Mouse (Mus musculus) erythroblast, embryonic 14.5 days (primary cell): Measurements from ENCODE around the gene Fpr3. TPM values are rescaled to one million over a fixed set of nuclear protein-coding genes. Genes with fewer than 3 reads are reported as not detected.

Source experiments
- H3K27me3 ChIP-seq: 2 replicates; pipeline ENCODE4 v1.6.1; 2012; ENCODE audit warnings: inconsistent platforms; ENCODE audit not compliant: control insufficient read depth
- H3K36me3 ChIP-seq: 2 replicates; pipeline ENCODE4 v1.6.1; 2012; ENCODE audit warnings: mild to moderate bottlenecking, inconsistent platforms; ENCODE audit not compliant: control insufficient read depth
- H3K4me1 ChIP-seq: 2 replicates; pipeline ENCODE4 v1.6.1; 2012; ENCODE audit warnings: inconsistent platforms; ENCODE audit not compliant: control insufficient read depth
- H3K4me3 ChIP-seq: replicated peaks from 2 replicates; pipeline ENCODE3; 2012; ENCODE audit warnings: moderate library complexity, mild to moderate bottlenecking, inconsistent platforms
- H3K9me3 ChIP-seq: 2 replicates; pipeline ENCODE4 v1.6.1; 2012; ENCODE audit warnings: low read length, inconsistent platforms, mixed read lengths; ENCODE audit not compliant: control insufficient read depth
- GATA1 ChIP-seq: IDR thresholded peaks from 2 replicates; pipeline ENCODE4 v1.6.1; 2012; ENCODE audit warnings: low read length, inconsistent platforms, mixed read lengths
- TAL1 ChIP-seq: IDR thresholded peaks from 3 replicates; pipeline ENCODE4 v1.6.1; 2012; ENCODE audit warnings: low read length, inconsistent platforms, mixed read lengths
- polyA plus RNA-seq: library from polyadenylated mRNA; stranded (reverse); fragments of >175 nt; gene quantifications from 2 replicates; pipeline ENCODE4 v1.2.3, GENCODE M21; 2012

Fpr3 gene
- polyA plus RNA-seq, 1 experiment = not detected

DNA sequence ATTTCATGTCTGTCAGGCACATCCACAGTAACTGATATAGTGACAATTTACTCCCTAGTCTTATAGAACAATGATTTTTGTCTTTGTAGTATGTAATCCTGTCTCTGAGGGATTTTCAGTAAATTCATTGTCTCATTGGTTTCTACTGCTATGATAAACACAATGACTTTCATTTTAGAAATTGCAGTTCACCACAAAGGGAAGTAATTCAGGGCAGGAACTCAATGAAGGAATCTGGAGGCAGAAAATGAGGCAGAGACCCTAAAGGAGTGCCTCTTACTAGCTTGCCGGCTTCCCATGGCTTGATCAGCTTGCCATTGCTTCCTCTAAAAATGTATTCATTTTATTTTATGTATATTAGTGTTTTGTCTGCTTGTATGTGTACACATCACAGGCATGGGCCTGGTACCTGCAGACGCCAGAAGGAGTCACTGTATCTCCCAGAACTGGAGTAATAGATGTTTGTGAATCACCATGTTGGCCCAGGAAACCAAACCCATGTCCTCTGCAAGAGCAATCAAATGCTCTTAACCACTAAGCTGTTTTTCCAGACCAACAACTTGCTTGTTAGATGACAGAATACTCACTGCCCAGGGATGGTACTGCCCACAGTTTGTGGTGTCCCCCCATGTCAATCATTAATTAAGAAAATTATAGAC, 16.6 kb upstream of the Fpr3 start:
- Histone ChIP-seq H3K4me1 (no peaks in the 10 kb centered on the region), H3K36me3 (no peaks in the 10 kb centered on the region), H3K4me3 (no peak overlapping the region), H3K27me3 (no peaks in the 10 kb centered on the region), H3K9me3 (no peaks in the 10 kb centered on the region)
- no peak for TF ChIP-seq TAL1
- no peak for TF ChIP-seq GATA1

DNA sequence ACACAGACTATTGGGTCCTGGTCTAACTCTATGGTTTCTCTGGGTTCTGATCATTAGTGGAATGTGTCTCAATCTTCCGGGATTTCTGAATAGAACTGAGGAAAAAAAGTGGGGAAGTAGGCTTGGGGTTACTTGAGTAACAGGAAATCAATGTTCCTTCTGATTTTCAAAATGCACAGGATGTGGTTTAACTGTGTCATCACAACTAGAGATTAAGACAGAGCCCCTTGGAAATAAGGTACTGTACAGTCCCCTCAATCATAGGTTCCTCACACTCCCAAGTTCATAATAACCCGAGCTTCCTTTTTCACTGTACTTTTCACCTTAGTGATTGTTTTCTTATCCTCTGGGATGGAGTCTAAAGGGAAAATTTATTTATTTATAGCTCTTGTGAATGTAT, 16.0 kb upstream of the Fpr3 start:
- H3K4me1 ChIP-seq = no peaks in the 10 kb centered on the region

GRCm38 (mm10) chr17:17879347-17879746, 8.3 kb upstream of the Fpr3 start:
- Histone ChIP-seq H3K4me3 (no peak overlapping the region), H3K27me3 (no peaks in the 10 kb centered on the region), H3K4me1 (no peaks in the 10 kb centered on the region), H3K36me3 (no peaks in the 10 kb centered on the region), H3K9me3 (no peaks in the 10 kb centered on the region)
- TF ChIP-seq TAL1 = no peak
- TF ChIP-seq GATA1 = no peak

More for the DNA sequence above, 16.0 kb upstream of the Fpr3 start:
- TF ChIP-seq TAL1 (no peak), GATA1 (no peak)
- Histone ChIP-seq H3K9me3 (no peaks in the 10 kb centered on the region), H3K4me3 (no peak overlapping the region), H3K36me3 (no peaks in the 10 kb centered on the region), H3K27me3 (no peaks in the 10 kb centered on the region)

- TF ChIP-seq TAL1 (no peak), GATA1 (no peak)
Observed at GRCm38 (mm10) chr17:17882672-17883071, 5.0 kb upstream of the Fpr3 start.

DNA sequence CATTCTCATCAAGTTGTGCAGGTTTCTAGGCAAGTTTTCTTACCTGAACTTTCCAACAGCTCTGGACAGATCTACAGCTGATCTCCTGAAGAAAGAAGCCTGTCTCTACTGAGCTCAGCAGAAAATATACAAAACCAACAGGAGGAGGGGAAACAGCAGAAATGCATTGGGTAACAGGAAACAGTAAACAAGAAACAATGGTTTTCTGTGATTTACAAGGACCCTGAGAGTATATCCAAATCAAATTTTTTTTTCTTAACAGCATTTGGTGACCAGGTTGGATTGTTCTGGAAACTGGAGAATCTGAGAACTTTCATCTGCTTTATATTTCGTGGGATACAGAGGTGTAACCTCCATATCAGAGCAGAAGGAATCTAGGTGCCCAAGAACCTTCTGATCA, 3.8 kb upstream of the Fpr3 start, which contains the start of gene Fpr1:
Gene Fpr1 (minus strand): TSS at position 101 of the 400 bp plus-strand sequence.
- H3K27me3 ChIP-seq = no peaks in the 10 kb centered on the region
- H3K4me3 ChIP-seq = no peak within 1 kb of the TSS
- no peaks in the 10 kb centered on the region for H3K36me3 ChIP-seq
- TF ChIP-seq GATA1 (no peak), TAL1 (no peak)
- H3K9me3 ChIP-seq = no peaks in the 10 kb centered on the region
- H3K4me1 ChIP-seq = no peaks in the 10 kb centered on the region

More at GRCm38 (mm10) chr17:17882672-17883071, 5.0 kb upstream of the Fpr3 start:
- Histone ChIP-seq H3K27me3 (no peaks in the 10 kb centered on the region), H3K36me3 (no peaks in the 10 kb centered on the region), H3K9me3 (no peaks in the 10 kb centered on the region), H3K4me1 (no peaks in the 10 kb centered on the region), H3K4me3 (no peak overlapping the region)

DNA sequence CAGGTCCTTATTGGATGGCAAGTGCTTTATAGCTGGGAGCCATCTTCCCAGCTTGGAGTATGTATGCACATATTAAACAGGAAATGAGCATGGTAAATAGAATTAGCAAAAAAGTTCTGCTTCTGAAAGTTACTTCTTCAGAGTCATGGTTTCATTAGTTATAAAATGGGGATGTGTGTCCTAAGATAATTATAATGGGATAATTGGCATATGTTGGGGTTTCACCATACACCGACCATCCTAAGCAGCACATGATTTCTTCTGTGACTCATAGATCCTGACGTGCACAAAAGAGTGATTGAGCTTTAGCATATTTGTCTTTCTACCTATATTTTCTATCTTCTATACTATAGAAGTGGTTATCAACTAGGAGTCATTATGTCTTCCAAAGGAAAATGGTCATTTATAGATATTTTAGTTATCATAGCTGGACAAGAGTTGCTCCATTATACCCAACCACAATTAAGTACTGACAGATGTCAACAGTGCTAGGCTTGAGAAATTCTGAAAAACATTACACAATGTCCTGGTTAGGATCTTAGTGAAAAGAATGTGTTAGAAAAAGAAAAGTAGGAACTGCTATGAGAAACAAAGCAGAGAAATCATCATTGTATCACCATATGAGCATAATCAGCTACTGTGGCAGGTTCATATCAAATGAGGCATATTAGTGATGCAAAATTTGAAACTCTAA, 2.2 kb downstream of the Fpr3 start:
- H3K9me3 ChIP-seq = no peaks in the 10 kb centered on the region
- H3K4me3 ChIP-seq = no peak overlapping the region
- no peaks in the 10 kb centered on the region for H3K27me3 ChIP-seq
- TF ChIP-seq TAL1 (no peak), GATA1 (no peak)
- H3K36me3 ChIP-seq = no peaks in the 10 kb centered on the region
- H3K4me1 ChIP-seq = no peaks in the 10 kb centered on the region

GRCm38 (mm10) chr17:17896039-17896438, 8.4 kb downstream of the Fpr3 start:
- no peaks in the 10 kb centered on the region for H3K4me1 ChIP-seq
- TF ChIP-seq TAL1 = no peak
- no peak for TF ChIP-seq GATA1
- no peaks in the 10 kb centered on the region for H3K9me3 ChIP-seq
- no peak overlapping the region for H3K4me3 ChIP-seq
- H3K27me3 ChIP-seq = no peaks in the 10 kb centered on the region
- no peaks in the 10 kb centered on the region for H3K36me3 ChIP-seq

DNA sequence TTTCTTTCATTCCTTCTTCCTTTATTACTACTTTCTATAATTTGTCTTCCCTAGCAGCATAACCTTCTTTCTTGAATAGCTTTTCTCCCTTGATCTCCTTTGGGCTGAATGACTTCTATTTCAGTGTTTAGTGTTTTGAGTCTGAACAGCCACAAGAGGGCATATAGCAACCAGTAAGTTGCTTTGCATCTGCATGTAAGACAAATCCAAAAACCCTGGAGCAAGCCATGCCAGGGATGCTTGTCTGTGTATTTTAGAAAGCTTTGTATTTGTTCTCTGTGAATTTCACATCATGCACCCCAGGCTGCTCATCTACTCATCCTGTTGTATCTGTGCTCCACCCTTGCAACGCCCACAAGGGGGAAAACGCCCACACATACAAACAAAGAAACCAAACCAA, 11.6 kb downstream of the Fpr3 start:
- TF ChIP-seq GATA1 (no peak), TAL1 (no peak)
- no peaks in the 10 kb centered on the region for H3K36me3 ChIP-seq
- H3K4me3 ChIP-seq = no peak overlapping the region
- H3K9me3 ChIP-seq = no peaks in the 10 kb centered on the region
- no peaks in the 10 kb centered on the region for H3K27me3 ChIP-seq
- H3K4me1 ChIP-seq = no peaks in the 10 kb centered on the region

- Histone ChIP-seq H3K36me3 (no peaks in the 10 kb centered on the region), H3K9me3 (no peaks in the 10 kb centered on the region), H3K27me3 (no peaks in the 10 kb centered on the region), H3K4me1 (no peaks in the 10 kb centered on the region), H3K4me3 (no peak overlapping the region)
- TF ChIP-seq TAL1 (no peak), GATA1 (no peak)
Observed at GRCm38 (mm10) chr17:17900768-17901167, 13.1 kb downstream of the Fpr3 start.
